Mouse (Mus musculus) heart, adult 9 months (tissue): ENCODE data around the gene Nudc.

Source experiments
- DNase-seq, 2 experiments: peaks; one replicate each; pipeline ENCODE4 v3.0.0; 2022; ENCODE audit warnings: low spot score in 2 of 2

Gene Nudc

GRCm38 (mm10) chr4:133545272-133546231 is at the start of gene Nudc:
Gene Nudc (minus strand): TSS chr4:133545996.
- peak; percentile 96 to 97 for DNase-seq

GRCm38 (mm10) chr4:133595538-133595937 is 49.7 kb upstream of the Nudc start:
- DNase-seq, result no peak

DNA sequence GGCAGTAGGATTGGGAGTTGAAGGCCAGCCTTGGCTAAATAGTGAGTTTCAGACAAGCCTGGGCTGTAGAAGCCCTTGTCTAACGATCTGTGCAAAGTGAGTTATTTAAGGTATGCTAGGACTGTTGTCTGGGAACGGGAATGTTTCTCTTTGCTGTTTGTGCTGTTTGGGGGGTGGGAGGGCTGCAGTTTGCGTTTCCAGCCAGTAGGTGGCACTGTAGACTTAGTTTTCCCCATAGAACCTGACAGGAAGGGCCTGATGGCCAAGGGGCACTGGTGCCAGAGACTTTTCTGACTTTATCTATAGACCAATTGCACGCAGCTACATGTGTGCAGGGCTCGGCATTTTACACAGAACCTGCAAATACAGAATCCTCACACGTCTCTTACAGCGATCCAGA is 46.8 kb upstream of the Nudc start:
- DNase-seq, result peak; percentile 57 to 61

DNA sequence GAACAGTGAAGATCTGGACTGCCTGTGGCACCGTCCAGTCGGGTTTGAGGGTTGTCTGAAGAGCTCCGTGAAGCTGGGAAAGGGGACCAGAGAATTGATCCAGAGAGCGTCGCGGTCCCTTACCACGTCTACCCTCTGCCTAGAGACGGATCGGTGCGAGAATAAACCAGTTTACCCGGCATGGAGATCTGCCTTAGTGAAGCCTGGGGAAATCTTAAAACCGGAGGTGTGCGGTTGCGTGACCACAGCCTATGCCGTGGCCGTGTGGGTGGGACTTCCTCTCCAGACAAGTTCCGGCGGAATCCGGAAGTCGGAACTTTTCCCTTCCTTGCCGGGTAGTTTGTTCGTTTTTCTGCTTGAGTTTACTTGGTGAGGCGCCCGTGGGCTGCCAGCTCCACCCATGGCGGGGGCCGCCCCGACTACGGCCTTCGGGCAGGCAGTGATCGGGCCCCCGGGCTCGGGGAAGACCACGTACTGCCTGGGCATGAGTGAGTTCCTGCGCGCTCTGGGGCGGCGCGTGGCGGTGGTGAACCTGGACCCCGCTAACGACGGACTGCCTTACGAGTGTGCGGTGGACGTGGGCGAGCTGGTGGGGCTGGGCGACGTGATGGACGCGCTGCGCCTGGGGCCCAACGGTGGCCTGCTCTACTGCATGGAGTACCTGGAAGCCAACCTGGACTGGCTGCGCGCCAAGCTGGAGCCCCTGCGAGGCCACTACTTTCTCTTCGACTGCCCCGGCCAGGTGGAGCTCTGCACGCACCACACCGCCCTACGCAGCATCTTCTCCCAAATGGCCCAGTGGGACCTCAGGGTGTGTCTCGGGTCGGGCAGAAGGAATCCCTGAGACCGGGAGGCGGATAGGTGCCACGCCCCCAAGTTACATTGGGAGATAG is 38.5 kb upstream of the Nudc start, which contains the start of gene Gpn2:
TSS of gene Gpn2 (plus strand) at position 304 of the 893 bp plus-strand sequence.
- DNase-seq, result peak; percentile 74 to 82

GRCm38 (mm10) chr4:133583690-133584058 is 37.9 kb upstream of the Nudc start:
- DNase-seq, result no peak

DNA sequence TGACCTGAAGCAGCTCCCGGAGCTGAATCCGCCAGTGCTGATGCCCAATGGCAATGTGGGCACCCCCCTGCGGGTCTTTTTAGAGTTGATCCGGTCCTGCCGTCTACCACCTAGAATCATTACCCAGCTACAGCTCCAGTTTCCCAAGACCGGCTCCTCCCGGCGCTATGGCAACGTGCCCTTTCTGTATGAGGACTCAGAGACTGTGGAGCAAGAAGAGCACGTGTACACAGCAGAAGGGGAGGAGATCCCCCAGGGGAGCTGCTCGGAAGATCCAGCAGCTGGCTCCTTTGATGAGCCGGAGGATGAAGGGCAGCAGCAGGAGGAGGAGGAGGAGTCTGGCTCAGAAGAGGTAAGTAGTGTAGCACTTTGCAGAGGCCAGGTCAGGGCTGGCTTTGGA is 32.2 kb upstream of the Nudc start:
- no peak for DNase-seq

GRCm38 (mm10) chr4:133574843-133575202 is 29.0 kb upstream of the Nudc start:
- no peak for DNase-seq

GRCm38 (mm10) chr4:133574070-133574842 is 28.5 kb upstream of the Nudc start, which contains the start of gene Gpatch3:
Gene Gpatch3 (plus strand): TSS chr4:133574745.
- peak; percentile 88 to 92 for DNase-seq

DNA sequence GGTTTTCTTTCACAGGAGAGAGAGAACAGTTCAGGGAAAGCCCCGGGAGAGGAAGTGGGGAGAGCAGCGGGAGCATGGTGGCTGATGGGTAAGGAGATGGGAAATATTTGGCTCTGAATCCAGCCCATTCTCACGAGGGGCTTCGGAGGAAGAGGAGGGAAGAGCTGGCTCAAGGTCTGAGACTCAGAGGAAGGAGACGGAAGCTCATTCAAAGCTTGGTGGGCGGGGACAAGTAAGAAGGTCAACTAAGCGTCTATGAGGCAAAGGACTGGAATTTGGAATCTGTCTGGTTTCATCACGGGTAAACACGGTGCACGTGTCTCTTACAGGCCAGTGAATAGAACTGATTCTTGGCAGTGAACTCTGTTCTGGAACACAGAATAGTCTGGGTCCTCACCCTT is 24.3 kb upstream of the Nudc start:
- DNase-seq, result no peak

- no peak for DNase-seq
These were observed 23.7 kb upstream of the Nudc start for GRCm38 (mm10) chr4:133569291-133570065.

DNA sequence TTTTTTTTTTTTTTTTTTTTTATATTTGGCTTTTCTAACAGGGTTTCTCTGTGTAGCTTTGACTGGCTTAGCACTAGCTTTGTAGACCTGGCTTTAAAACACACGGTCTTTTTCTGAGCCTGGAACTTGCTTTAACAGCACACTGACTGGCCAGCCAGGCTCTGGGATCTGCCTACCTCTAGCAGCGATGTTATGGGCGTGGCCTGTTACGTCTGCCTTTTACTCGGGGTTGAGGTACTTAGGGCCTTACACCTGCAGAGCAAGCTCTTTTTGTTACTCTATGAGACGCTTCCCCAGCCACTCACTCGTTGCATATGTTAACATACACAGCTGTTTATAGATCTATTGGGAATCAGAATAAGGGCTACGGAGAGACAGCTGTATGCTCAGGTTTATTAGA is 21.5 kb upstream of the Nudc start:
- no peak for DNase-seq

DNA sequence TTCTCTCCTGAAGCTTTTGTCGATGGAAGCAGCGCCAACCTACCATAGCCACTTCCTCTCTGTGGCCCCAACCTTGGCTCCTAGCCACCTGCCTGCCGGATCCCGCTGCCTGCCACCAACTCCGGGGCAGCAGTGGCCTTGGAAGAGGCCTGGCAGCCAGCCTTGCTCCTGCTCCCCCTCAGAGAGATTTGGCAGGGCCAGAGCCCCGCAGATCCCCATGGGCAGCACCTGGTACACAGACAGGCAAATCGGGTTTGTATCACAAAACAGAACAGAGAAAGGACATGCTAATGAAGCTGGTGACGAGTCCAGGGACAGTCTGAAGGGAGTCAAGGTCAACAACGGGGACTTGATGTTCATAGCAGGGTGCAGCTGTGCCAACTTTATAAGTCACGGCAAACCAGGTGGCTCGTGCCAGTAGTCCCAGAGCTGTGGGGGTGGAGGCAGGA is 17.4 kb upstream of the Nudc start:
- DNase-seq, result peak; percentile 72 to 73

DNA sequence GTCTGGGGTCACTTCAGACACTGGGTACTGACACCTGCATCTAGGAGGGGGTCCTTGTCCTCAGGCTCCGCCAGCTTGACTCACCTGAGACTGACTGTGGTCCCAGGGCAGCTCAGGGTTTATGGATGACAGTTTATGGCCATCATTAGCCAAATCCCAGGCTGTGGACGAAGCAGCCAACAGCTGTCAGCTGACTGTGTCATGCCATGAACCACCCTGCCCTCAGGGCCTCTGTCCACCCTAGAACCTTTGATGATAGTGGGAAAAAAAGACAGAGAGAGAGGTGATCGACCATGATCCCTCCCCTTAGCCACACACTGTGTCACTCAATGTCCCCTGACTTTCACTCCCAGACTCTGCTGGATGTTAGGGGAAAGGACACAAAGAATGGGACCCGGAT is 15.8 kb upstream of the Nudc start:
- DNase-seq, result no peak

DNA sequence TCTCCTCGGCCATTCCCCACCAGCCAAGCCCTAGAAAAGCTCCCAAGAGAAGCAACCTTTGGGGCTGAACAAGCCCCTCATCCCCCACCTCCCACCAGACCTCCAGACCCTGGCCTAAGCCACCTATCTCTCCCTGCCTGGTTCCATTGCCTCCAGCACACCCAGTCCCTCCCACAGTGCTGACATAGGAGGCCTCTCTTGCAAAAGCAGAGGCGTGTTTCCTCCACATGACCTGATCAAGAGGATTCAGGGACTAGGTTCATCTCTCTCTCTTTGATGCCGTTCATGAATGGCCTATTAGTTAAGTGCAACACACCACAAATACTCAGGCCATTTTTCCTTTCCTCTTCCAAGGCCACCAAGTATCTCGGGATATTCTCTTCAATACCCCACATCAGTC is 14.1 kb upstream of the Nudc start:
- DNase-seq, result no peak

DNA sequence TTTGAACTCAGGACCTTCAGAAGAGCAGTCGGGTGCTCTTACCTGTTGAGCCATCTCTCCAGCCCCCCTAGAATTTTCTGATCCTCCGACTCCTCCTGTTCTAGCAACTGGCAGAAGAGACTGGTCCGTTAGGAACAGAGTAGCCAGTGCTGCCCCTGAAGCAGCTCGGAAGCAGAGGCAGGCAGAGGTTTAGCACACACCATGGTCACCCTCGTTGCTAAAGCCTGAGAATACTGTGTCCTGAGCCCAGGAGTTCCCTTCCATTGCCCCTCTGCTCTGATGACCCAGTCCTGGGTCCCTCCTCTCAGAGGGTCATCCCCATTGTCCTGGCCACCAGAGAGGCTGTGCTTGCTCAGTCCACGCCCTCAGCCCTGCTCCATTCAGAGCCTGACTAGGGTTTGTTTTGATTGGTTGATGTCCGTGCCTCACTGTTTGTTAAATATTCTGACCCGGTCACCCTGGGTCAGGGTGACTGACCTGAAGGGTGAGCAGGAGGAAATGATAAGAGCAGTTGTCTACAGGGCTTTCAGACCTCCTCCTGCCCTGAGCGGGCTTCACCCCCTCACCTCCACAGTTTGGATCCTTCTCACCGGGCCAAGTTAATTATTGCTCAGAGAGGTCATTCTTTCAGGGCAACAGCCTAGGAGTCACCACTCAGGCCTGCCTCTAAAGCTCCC is 11.4 kb upstream of the Nudc start:
- no peak for DNase-seq

GRCm38 (mm10) chr4:133553448-133554330 is 7.9 kb upstream of the Nudc start:
- DNase-seq, result peak in 1 of 2 experiments; percentile 12

GRCm38 (mm10) chr4:133552768-133553447 is 7.1 kb upstream of the Nudc start, which contains the start of gene Nr0b2:
Gene Nr0b2 (plus strand): TSS chr4:133553376.
- peak; percentile 16 to 38 for DNase-seq

DNA sequence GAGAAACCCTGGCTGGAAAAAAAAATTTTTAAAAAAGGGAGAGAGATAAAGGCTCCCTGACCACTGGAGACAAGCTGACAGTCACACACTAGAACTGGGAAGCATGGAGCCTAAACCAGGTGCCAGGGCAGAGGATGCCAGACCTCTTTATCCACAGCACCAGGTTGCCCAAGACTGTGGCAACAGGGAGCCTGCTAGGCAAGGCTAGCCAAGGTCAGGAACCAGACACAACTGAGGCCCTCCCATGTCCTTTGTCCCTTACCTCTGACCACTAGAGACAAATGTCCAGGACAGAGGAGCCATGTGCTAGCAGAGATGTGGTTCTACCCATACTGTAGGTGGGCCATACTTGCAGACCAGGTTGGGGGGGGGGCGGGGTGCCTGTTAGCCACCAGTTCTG is 6.2 kb upstream of the Nudc start:
- no peak for DNase-seq
